Comparison of ENCODE assay signal across 12 mouse cellular contexts in genomic region chr7:66623436-66623835, GRCm38 (mm10).
A peak's percentile ranks its signal among the peaks of the same experiment; 100 is the strongest.
DNase-seq lines count a peak whose midpoint lies in the region; ATAC-seq lines count a peak whose summit lies in the region.
"Had no signal": no experiment of that assay in that cellular context is flagged by ENCODE, and none has a peak within 500 bp of the region (broad histone marks: within the 10 kb centered on the region; RNA-seq: fewer than 3 reads in every experiment).

No protein-coding gene starts in this region.

- H3K27ac ChIP-seq in heart, embryonic 16.5 days (ENCODE audit: low read length), result no peak overlapping the region
- peak overlapping the region; percentile 53 for H3K27ac ChIP-seq in lung, embryonic 16.5 days (ENCODE audit: low read length)
- H3K27ac ChIP-seq in midbrain, embryonic 16.5 days (ENCODE audit: low read length), result no peak overlapping the region
- H3K27ac ChIP-seq: embryonic facial prominence, embryonic 13.5 days; macrophage had no signal

- no peaks in the 10 kb centered on the region for H3K4me1 ChIP-seq in heart, embryonic 16.5 days (ENCODE audit: control insufficient read depth, insufficient read depth, low read length)
- H3K4me1 ChIP-seq in lung, embryonic 16.5 days (replicated peaks; ENCODE audit: control insufficient read depth, insufficient read depth, low read length), result 0 out of 2 replicates have a peak, but pooled peaks cover 3% of the 10 kb centered on the region
- H3K4me1 ChIP-seq in midbrain, embryonic 16.5 days (ENCODE audit: control insufficient read depth, insufficient read depth, low read length), result no peaks in the 10 kb centered on the region
- H3K4me1 ChIP-seq: embryonic facial prominence, embryonic 13.5 days had no signal

- no peaks in the 10 kb centered on the region for H3K27me3 ChIP-seq in heart, embryonic 16.5 days (ENCODE audit: control insufficient read depth, insufficient read depth, low read length)
- H3K27me3 ChIP-seq in lung, embryonic 16.5 days (ENCODE audit: control insufficient read depth, insufficient read depth, low read depth, low read length), result no peaks in the 10 kb centered on the region
- no peaks in the 10 kb centered on the region for H3K27me3 ChIP-seq in midbrain, embryonic 16.5 days (ENCODE audit: control insufficient read depth, insufficient read depth, low read depth, low read length)
- H3K27me3 ChIP-seq: embryonic facial prominence, embryonic 13.5 days; heart, embryonic 13.5 days had no signal

- H3K9ac ChIP-seq in heart, embryonic 16.5 days (ENCODE audit: low read length), result no peak overlapping the region
- H3K9ac ChIP-seq in lung, embryonic 16.5 days (ENCODE audit: low read length), result no peak overlapping the region
- no peak overlapping the region for H3K9ac ChIP-seq in midbrain, embryonic 16.5 days (ENCODE audit: low read depth, low read length)
- H3K9ac ChIP-seq: embryonic facial prominence, embryonic 13.5 days; heart, embryonic 13.5 days had no signal

- 27% methylated on average over 3 of the region's 3 CpGs for WGBS in heart, embryonic 16.5 days
- WGBS in lung, embryonic 16.5 days, result 38% methylated on average over 3 of the region's 3 CpGs
- WGBS in midbrain, embryonic 16.5 days, result 72% methylated on average over 3 of the region's 3 CpGs

- 0 out of 2 replicates have a peak, but pooled peaks have one; percentile 37 for ATAC-seq in heart, embryonic 16.5 days (replicated peaks; ENCODE audit: extremely low read depth, insufficient read depth, low FRiP score)
- peak; percentile 83 for ATAC-seq in lung, embryonic 16.5 days (ENCODE audit: low read depth)
- ATAC-seq in midbrain, embryonic 16.5 days, result no peak

- peaks cover 5% of the 10 kb centered on the region; the same call in 1 of the 2 replicates for H3K9me3 ChIP-seq in heart, embryonic 16.5 days (replicated peaks; ENCODE audit: control insufficient read depth, low read length)
- no peaks in the 10 kb centered on the region for H3K9me3 ChIP-seq in lung, embryonic 16.5 days (ENCODE audit: control insufficient read depth, low read length)
- no peaks in the 10 kb centered on the region for H3K9me3 ChIP-seq in midbrain, embryonic 16.5 days (replicated peaks; ENCODE audit: control insufficient read depth, low read length, poor library complexity, severe bottlenecking)
- H3K9me3 ChIP-seq: embryonic facial prominence, embryonic 13.5 days had no signal

- peak; percentile 35 for DNase-seq in gastrocnemius, adult 18-20 months (ENCODE audit: low spot score)
- DNase-seq in gastrocnemius, postnatal 4 days (ENCODE audit: low spot score in 2 of 2), result no peak
- DNase-seq in Muller cell, postnatal 12 days (ENCODE audit: inconsistent ontology term), result peak; percentile 38
- DNase-seq in urinary bladder, adult 2 months (ENCODE audit: low spot score), result no peak
- no peak for DNase-seq in frontal cortex, postnatal 14 days (ENCODE audit: low spot score in 2 of 2)
- DNase-seq: right cerebral cortex, postnatal 4 days had no signal

- H3K4me3 ChIP-seq in heart, embryonic 16.5 days (ENCODE audit: low read length), result no peak overlapping the region
- no peak overlapping the region for H3K4me3 ChIP-seq in lung, embryonic 16.5 days (ENCODE audit: low read length)
- no peak overlapping the region for H3K4me3 ChIP-seq in midbrain, embryonic 16.5 days (ENCODE audit: low read depth, low read length)
- H3K4me3 ChIP-seq: embryonic facial prominence, embryonic 13.5 days; heart, embryonic 13.5 days had no signal

- no peak overlapping the region for H3K4me2 ChIP-seq in heart, embryonic 16.5 days (ENCODE audit: low read depth, low read length)
- no peak overlapping the region for H3K4me2 ChIP-seq in lung, embryonic 16.5 days (ENCODE audit: low read depth, low read length)
- H3K4me2 ChIP-seq in midbrain, embryonic 16.5 days (ENCODE audit: low read length), result no peak overlapping the region
- H3K4me2 ChIP-seq: embryonic facial prominence, embryonic 13.5 days; heart, embryonic 13.5 days had no signal

- no peaks in the 10 kb centered on the region for H3K36me3 ChIP-seq in heart, embryonic 16.5 days (ENCODE audit: control insufficient read depth, insufficient read depth)
- H3K36me3 ChIP-seq in lung, embryonic 16.5 days (ENCODE audit: control insufficient read depth, insufficient read depth, low read length), result no peaks in the 10 kb centered on the region
- no peaks in the 10 kb centered on the region for H3K36me3 ChIP-seq in midbrain, embryonic 16.5 days (ENCODE audit: control insufficient read depth, insufficient read depth, low read length)
- H3K36me3 ChIP-seq: embryonic facial prominence, embryonic 13.5 days; heart, embryonic 13.5 days had no signal

Comparison
In these comparisons a context has a peak if more than half of its experiments do, and no peak if none do; other contexts are left out.
1. DNase-seq: peak in gastrocnemius, adult 18-20 months (single experiment) and Muller cell, postnatal 12 days (single experiment); none in gastrocnemius, postnatal 4 days (0 of 2), urinary bladder, adult 2 months (single experiment) and frontal cortex, postnatal 14 days (0 of 2).